Mouse (Mus musculus): Measurements from ENCODE around the gene Nr5a2.

DNA sequence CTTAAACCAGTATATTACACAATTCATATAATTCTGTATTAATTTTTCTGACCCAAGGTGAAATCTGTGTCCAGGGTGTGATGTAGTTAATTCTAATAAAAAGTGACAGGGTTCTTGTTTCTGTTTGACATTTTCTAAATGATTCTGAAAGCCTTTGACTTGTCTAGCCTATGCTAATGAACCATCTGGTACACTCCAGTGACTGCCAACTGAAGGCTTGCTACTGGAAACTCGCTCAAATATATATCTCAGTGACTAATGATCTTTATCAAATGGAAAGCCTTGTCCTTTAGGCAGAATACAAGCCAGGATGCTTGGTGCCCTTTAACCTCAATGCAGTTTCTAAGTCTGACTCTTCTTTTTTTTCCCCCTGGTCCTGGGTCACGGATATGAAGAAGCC, 114.2 kb downstream of the Nr5a2 start:
- TF ChIP-seq EP300 (IDR thresholded peaks at IDR 0.05; ENCODE audit: low read depth): no peak
- no peak for TF ChIP-seq CTCF (IDR thresholded peaks at IDR 0.05; ENCODE audit: low read depth)

All from liver, postnatal 0 days (tissue).